Mouse (Mus musculus) kidney, embryonic 16.5 days (tissue): ENCODE results near the gene Pdk2. TPM values are rescaled to one million over a fixed set of nuclear protein-coding genes. Genes with fewer than 3 reads are reported as not detected.
A peak's percentile ranks its signal among the peaks of the same experiment; 100 is the strongest.

Experiments
- ATAC-seq: fragments of 200-750 bp; cut with Nextera tagmentation; 2 replicates; pipeline ENCODE4 v1.8.0; 2017; ENCODE audit warnings: moderate TSS enrichment; ENCODE audit not compliant: low FRiP score, low TSS enrichment
- H3K27ac ChIP-seq: fragments of 300-500 bp; sonication (generic); 2 replicates; pipeline ENCODE4 v1.5.1; 2014; ENCODE audit warnings: low read length
- H3K27me3 ChIP-seq: fragments of 300-500 bp; sonication (generic); 2 replicates; pipeline ENCODE4 v1.6.1; 2014; ENCODE audit warnings: low read length, control low read depth, mixed read lengths; ENCODE audit not compliant: insufficient read depth
- H3K36me3 ChIP-seq: fragments of 300-500 bp; sonication (generic); 2 replicates; pipeline ENCODE4 v1.6.1; 2014; ENCODE audit warnings: low read length, control low read depth, mixed read lengths; ENCODE audit not compliant: insufficient read depth
- H3K4me1 ChIP-seq: fragments of 300-500 bp; sonication (generic); 2 replicates; pipeline ENCODE4 v1.6.1; 2014; ENCODE audit warnings: low read length, control low read depth, mixed read lengths; ENCODE audit not compliant: insufficient read depth
- H3K4me2 ChIP-seq: fragments of 300-500 bp; sonication (generic); replicated peaks from 2 replicates; pipeline ENCODE4 v1.6.1; 2014; ENCODE audit warnings: low read depth, low read length
- H3K4me3 ChIP-seq: fragments of 300-500 bp; sonication (generic); 2 replicates; pipeline ENCODE4 v1.5.1; 2014; ENCODE audit warnings: mild to moderate bottlenecking, low read length
- H3K9ac ChIP-seq: fragments of 300-500 bp; sonication (generic); replicated peaks from 2 replicates; pipeline ENCODE4 v1.6.1; 2014; ENCODE audit warnings: low read length
- H3K9me3 ChIP-seq: fragments of 300-500 bp; sonication (generic); 2 replicates; pipeline ENCODE4 v1.6.1; 2016; ENCODE audit warnings: low read length, control low read depth
- WGBS: fragments of 180-500 bp; shearing (Covaris S2); extraction: QIAGEN DNeasy Blood & Tissue Kit; methylation state at CpG from one replicate; pipeline ENCODE4 v1.1.7; 2014; 5-methylcytosine and 5-hydroxymethylcytosine counted together
- polyA plus RNA-seq: library from polyadenylated mRNA; unstranded; fragments of >200 nt; fragmentation: Nextera tagmentation; extraction: Ambion mirVana; gene quantifications from 2 replicates; pipeline ENCODE4 v1.2.1, GENCODE M21; 2015

Pdk2 gene
- polyA plus RNA-seq, 1 experiment from 2014 or later = 72.3 TPM

GRCm38 (mm10) chr11:95034902-95035301, 6.3 kb downstream of the Pdk2 start:
- ATAC-seq = no peak
- Histone ChIP-seq H3K9ac (no peak overlapping the region), H3K4me1 (peaks cover 16% of the 10 kb centered on the region), H3K9me3 (no peaks in the 10 kb centered on the region), H3K4me2 (no peak overlapping the region), H3K4me3 (no peak overlapping the region), H3K27ac (no peak overlapping the region), H3K36me3 (peaks cover 10% of the 10 kb centered on the region), H3K27me3 (no peaks in the 10 kb centered on the region)
- WGBS = 60% methylated on average over 10 of the region's 10 CpGs

DNA sequence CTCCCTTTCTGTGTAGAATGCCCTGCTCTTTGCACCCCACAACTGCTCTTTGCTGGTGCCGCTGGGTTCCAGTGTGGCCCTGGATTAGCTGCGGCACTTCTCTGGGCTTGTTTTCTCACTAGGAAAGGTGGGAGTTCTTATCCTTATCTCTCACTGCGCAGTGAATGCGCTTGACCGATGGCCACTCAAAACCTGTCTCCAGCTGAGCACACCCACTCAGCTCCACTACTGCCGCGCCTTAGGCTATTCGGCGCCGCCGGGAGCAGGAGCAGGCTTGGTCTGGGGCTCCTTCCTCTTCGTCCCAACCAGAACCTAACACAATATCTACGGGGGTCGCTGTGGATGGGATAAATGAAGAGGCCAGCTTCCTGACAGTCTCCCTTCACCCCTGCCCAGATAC, 7.5 kb downstream of the Pdk2 start:
- Histone ChIP-seq H3K9me3 (no peaks in the 10 kb centered on the region), H3K4me1 (peaks cover 13% of the 10 kb centered on the region), H3K4me2 (no peak overlapping the region), H3K4me3 (no peak overlapping the region), H3K9ac (no peak overlapping the region), H3K27ac (no peak overlapping the region), H3K27me3 (no peaks in the 10 kb centered on the region), H3K36me3 (peaks cover 12% of the 10 kb centered on the region)
- no peak for ATAC-seq
- WGBS = 70% methylated on average over 14 of the region's 14 CpGs

- H3K27ac ChIP-seq = no peak overlapping the region
- H3K9ac ChIP-seq = no peak overlapping the region
- H3K4me1 ChIP-seq = peaks cover 13% of the 10 kb centered on the region
- H3K9me3 ChIP-seq = no peaks in the 10 kb centered on the region
- 24% methylated on average over 6 of the region's 6 CpGs for WGBS
- 0 out of 2 replicates have a peak, but pooled peaks have one; percentile 6 for ATAC-seq
- H3K4me2 ChIP-seq = no peak overlapping the region
- no peaks in the 10 kb centered on the region for H3K27me3 ChIP-seq
- H3K4me3 ChIP-seq = no peak overlapping the region
- peaks cover 12% of the 10 kb centered on the region for H3K36me3 ChIP-seq
Observed at GRCm38 (mm10) chr11:95032945-95033344, 8.2 kb downstream of the Pdk2 start.

GRCm38 (mm10) chr11:95027850-95028470, 13.2 kb downstream of the Pdk2 start:
- 36% methylated on average over 13 of the region's 13 CpGs for WGBS
- no peak overlapping the region for H3K4me2 ChIP-seq
- H3K4me1 ChIP-seq = peaks cover 31% of the 10 kb centered on the region
- no peaks in the 10 kb centered on the region for H3K27me3 ChIP-seq
- no peak for ATAC-seq
- H3K4me3 ChIP-seq = no peak overlapping the region
- H3K36me3 ChIP-seq = peaks cover 16% of the 10 kb centered on the region; the same call in 1 of the 2 replicates
- no peak overlapping the region for H3K27ac ChIP-seq
- H3K9me3 ChIP-seq = no peaks in the 10 kb centered on the region
- H3K9ac ChIP-seq = no peak overlapping the region

- Histone ChIP-seq H3K9ac (no peak overlapping the region), H3K27ac (peak overlapping the region; percentile 48; the same call in 1 of the 2 replicates), H3K9me3 (0 out of 2 replicates have a peak, but pooled peaks cover 5% of the 10 kb centered on the region), H3K36me3 (peaks cover 28% of the 10 kb centered on the region), H3K27me3 (no peaks in the 10 kb centered on the region), H3K4me2 (no peak overlapping the region), H3K4me3 (no peak overlapping the region), H3K4me1 (peaks cover 31% of the 10 kb centered on the region)
- ATAC-seq = no peak
- WGBS = 89% methylated on average over 6 of the region's 6 CpGs
Observed at GRCm38 (mm10) chr11:95026849-95027248, 14.3 kb downstream of the Pdk2 start.

DNA sequence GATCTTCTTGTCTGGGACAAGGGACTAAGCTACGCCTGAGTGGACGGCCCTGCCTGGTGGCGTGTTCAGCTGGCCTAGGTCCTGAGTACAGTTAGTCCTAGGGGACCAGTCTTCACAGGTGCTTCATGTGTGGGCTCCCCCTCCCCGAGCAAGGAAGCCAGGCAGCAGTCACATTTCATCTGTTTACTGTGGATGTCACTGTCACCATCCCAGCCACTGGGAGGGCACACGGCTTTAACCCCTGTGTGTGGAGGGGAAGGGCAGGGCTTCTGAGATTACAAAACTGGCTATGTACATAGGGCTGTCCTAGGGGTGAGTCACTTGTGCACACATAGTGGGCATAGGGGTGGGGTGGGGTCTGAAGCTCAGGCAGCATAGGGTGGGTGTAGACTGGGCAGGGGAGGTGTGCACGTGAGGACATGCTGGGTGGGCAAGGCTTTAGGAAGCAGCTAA, 15.0 kb downstream of the Pdk2 start:
- 39% methylated on average over 6 of the region's 6 CpGs for WGBS

DNA sequence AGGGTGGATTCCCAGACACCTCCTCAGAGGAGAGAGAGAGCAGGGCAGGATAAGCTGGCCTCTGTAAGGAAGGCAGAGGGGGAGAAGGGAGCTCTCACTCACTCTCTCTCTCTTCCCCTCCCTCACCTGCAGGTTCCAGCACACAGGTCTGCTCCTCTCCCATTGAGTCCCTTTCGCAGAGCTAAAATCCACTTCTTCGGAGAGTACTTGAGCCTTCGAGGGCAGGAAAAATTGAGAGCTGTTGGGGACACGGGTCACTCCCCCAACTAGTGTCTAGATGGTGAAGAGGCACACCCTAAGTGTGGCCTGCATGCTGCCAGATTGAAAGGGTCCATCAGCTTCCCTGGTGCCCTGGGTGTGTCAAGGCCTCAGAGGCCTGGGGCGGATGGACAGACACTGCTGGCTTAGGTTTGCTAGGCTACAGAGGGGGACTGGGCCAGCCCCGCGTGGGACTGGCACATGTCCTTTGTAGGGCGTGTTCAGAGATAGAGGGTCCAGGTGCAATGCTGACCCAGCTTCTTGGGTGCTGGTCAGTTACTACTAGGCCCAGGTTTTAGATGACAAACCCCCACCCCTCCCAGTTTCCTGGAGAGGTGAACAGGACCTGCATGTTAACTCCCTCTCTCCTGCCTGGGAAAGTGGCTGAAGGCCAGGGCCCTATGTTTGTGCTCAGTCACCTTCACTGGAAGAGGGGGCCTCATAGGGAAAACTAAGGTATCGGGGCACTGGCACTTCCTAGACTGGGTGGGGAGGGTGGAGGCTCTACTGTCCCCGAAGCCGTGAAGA, 15.7 kb downstream of the Pdk2 start:
- no peak overlapping the region for H3K9ac ChIP-seq

More for the DNA sequence above, 15.0 kb downstream of the Pdk2 start:
- peak; percentile 56 for ATAC-seq
- no peak overlapping the region for H3K4me3 ChIP-seq
- peak overlapping the region; percentile 48; the same call in 1 of the 2 replicates for H3K27ac ChIP-seq
- H3K36me3 ChIP-seq = peaks cover 26% of the 10 kb centered on the region
- no peak overlapping the region for H3K4me2 ChIP-seq
- H3K9ac ChIP-seq = 0 out of 2 replicates have a peak overlapping the region, but pooled peaks have one; percentile 22
- peaks cover 31% of the 10 kb centered on the region for H3K4me1 ChIP-seq
- no peaks in the 10 kb centered on the region for H3K27me3 ChIP-seq
- 0 out of 2 replicates have a peak, but pooled peaks cover 5% of the 10 kb centered on the region for H3K9me3 ChIP-seq

GRCm38 (mm10) chr11:95024439-95025184, 16.5 kb downstream of the Pdk2 start:
- Histone ChIP-seq H3K9ac (no peak overlapping the region), H3K4me2 (no peak overlapping the region), H3K4me3 (no peak overlapping the region), H3K27ac (peak overlapping the region; percentile 76), H3K9me3 (0 out of 2 replicates have a peak, but pooled peaks cover 5% of the 10 kb centered on the region), H3K36me3 (peaks cover 23% of the 10 kb centered on the region), H3K27me3 (no peaks in the 10 kb centered on the region), H3K4me1 (peaks cover 38% of the 10 kb centered on the region)
- WGBS = 63% methylated on average over 29 of the region's 29 CpGs
- peak; percentile 23; the same call in 1 of the 2 replicates for ATAC-seq

More for the DNA sequence above, 15.7 kb downstream of the Pdk2 start:
- H3K4me1 ChIP-seq = peaks cover 31% of the 10 kb centered on the region
- H3K4me3 ChIP-seq = no peak overlapping the region
- WGBS = 70% methylated on average over 11 of the region's 11 CpGs
- 0 out of 2 replicates have a peak, but pooled peaks cover 5% of the 10 kb centered on the region for H3K9me3 ChIP-seq
- H3K36me3 ChIP-seq = peaks cover 26% of the 10 kb centered on the region
- H3K4me2 ChIP-seq = no peak overlapping the region
- H3K27me3 ChIP-seq = no peaks in the 10 kb centered on the region
- peak; percentile 43 for ATAC-seq
- peak overlapping the region; percentile 76 for H3K27ac ChIP-seq

- no peak overlapping the region for H3K4me3 ChIP-seq
- H3K9ac ChIP-seq = no peak overlapping the region
- H3K4me1 ChIP-seq = peaks cover 39% of the 10 kb centered on the region
- no peak overlapping the region for H3K4me2 ChIP-seq
- 95% methylated on average over 9 of the region's 9 CpGs for WGBS
- H3K27me3 ChIP-seq = no peaks in the 10 kb centered on the region
- peaks cover 23% of the 10 kb centered on the region for H3K36me3 ChIP-seq
- no peak overlapping the region for H3K27ac ChIP-seq
- H3K9me3 ChIP-seq = 0 out of 2 replicates have a peak, but pooled peaks cover 5% of the 10 kb centered on the region
- ATAC-seq = no peak
Observed at GRCm38 (mm10) chr11:95023481-95023880, 17.7 kb downstream of the Pdk2 start.
